Mouse (Mus musculus): Measurements from ENCODE around the gene Ermp1.
A peak's percentile ranks its signal among the peaks of the same experiment; 100 is the strongest.

Gene Ermp1

DNA sequence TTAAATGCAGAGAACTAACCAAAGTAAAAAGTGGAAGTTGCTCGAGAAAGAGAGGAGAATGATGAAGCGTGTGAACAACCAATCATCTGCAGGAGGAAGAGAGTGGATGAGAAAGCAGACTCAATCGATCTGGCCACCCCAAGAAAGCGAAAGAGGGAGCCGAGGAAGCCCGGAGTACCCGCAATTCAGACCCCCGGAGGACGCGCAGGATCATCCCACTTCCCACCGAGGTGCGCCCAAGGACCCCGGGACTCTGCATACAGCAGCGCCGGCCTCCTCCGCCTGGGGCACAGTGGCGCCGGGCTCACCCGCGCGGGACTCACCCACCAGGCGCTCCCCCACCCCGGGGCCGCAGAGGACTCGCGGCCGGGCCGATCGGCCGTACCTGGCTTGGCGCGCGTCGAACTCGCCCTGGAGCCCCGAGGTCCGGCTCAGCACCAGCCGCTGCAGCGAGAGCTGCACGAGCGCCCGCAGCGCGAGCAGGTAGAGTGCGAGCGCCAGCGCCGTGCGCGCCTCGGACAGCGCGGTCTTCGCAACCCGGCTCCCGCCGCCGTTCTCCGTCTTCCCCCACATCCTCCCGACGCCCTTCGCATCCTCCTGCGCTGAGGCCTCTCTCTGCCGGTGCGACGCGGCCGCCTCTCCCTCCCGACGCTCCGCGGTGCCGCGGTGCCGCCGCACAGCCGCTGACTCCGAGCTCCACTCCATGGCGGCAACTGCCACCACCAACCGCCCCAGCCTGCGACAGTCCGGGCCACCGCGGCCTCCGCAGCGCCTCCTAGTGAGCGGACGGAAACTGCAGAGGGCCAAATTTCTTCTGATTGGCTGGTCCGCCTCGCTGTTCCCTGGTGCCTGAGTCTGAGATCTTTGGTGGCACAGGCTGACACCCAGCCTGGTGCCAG lies at the start of gene Ermp1:
Ermp1 (minus strand) TSS at position 765 of the 899 bp plus-strand sequence.
- DNase-seq = peak; percentile 95

DNA sequence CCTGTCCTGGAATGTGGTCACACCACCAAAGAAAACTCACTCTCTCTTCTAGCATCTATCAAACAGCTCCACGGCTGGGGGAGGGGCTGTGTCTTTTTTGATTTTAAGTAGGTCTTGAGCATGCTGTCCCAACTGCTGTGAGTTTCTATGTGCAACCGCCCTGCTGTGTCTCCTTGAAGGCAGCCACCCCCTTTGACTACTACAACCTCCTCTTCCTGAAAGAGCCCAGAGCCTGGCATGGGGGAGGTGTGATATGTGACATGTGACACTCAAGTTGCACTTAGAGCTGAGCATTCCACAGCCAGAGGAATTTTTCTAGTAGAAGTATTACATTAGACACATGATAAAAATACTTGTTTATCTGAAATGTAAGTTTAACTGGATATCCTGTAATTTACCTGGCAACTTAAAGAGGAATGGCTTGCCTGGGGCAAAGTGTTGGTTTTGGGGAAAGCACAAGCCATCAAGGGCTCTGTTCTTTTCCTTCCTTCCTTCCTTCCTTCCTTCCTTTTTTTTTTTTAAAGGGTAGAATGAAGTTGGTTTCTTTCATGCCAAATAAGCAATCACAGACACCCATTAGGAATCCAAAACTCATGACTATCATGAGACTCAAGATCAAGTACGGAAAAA lies 49.1 kb upstream of the Ermp1 start, which contains the start of gene Mlana:
Mlana (plus strand) TSS at position 580 of the 630 bp plus-strand sequence.
- DNase-seq = no peak

DNA sequence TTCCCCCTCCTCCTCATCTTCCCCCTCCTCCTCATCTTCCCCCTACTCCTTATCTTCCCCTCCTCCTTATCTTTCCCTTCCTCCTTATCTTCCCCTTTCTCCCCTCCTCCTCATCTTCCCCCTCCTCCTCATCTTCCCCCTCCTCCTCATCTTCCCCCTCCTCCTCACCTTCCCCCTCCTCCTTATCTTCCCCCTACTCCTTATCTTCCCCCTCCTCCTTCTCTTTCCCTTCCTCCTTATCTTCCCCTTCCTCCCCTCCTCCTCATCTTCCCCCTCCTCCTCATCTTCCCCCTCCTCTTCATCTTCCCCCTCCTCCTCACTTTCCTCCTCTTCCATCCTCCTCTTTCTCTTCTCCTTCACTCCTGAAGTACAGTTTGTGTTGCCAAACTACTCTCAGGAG lies 48.6 kb upstream of the Ermp1 start:
- DNase-seq = no peak

DNA sequence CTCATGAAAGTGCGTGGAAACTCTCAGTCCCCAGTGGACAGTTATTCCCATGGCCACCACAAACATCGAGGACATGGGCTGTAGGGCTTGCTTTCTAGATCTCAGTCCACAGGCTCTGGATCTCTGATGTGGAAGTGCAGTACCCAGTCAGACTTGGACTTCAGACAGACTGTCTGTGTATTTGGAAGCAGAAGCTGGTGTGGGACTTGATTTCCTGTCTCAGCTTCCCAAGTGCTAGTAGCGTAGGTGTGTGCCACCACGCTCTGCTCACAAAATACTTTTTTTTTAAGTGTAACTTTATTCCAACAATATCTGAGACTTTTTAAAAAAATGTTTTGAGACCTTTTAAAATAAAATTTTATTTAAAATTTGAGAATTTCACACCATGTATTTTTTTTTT lies 48.1 kb upstream of the Ermp1 start:
- DNase-seq = no peak

DNA sequence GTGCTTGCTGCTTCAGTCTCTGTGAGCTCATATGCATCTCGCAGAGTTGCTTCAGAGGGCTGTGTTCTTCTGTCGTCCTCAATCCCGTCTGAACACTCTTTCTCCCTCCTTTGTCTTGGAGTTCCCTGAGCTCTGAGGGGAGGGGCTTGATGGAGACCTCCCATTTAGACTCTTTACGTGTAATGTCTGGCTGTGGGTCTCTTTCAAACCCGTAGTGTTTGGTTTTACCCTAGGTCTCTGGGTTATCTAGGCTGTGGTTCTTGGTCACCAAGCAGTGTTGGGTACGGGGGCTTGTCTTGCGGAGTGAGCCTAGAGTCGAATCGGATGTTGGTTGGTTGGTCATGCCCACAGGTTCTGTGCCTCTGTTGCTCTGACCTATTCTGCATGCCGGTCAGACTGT lies 46.9 kb upstream of the Ermp1 start:
- DNase-seq = no peak

DNA sequence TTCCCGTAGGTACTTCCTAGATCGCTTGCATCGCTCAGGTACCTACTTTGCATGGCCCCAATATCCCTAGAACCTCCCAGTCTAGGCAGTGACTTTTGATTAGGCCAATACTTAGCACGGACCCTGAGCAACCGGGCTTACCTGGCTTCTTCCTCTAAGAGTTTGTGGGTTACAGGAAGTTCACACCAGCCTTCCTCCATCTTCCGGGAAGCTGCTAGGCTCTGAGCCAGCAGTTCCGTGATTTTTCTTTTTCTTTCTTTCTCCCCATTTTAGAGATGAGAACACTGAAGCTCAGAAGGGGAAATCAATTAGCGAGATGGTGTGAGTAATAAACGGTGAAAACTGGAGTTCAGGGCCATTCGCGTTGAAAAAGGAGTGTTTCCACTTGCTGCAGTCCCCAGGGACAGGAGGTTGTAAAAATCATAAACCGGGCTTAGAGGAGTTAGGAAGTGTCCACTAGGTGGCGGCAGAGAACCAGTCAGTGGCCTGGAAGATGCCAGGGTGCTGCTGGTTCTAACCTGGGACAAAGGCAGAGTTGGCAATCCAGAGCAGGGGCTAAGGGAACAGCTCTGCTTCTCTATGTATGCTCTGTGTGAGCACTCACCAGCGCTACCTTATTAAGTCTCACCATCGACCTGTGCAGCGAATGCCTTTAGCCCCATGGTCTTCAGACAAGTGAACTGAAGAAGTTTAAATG lies 35.8 kb upstream of the Ermp1 start:
- peak; percentile 84 for DNase-seq

DNA sequence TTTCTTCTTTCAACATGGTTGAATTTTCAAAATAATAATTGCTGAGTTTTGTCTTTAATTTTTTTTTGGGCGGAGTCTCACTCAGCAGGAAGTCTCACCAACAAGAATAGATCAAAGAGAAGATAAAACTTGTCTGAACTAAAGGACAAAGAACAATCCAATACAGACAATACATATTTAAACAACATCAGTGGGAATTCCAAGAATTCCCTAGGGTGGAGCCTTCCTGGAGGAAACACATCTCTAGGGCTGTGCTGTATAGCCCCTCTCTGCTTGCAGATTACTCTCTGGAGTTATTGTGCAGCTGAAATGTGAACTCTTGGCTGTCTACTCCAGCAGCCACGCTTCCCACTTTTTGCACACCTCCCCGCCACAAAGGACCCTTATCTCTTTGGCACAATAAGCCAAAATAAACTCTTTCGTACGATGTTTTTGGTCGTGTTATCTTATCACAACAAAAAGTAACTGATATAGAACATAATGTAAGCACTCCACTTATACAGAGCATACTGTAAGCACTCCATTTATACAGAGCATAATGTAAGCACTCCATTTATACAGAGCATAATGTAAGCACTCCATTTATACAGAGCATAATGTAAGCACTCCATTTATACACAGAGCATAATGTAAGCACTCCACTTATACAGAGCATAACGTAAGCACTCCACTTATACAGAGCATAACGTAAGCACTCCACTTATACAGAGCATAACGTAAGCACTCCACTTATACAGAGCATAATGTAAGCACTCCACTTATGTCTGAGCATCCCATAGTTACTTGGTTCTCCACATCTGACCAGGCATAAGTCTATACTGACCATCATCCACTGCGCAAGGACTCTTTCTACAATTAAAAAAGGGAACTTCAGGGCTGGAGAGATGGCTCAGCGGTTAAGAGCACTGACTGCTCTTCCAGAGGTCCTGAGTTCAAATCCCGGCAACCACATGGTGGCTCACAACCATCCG lies 32.3 kb upstream of the Ermp1 start:
- no peak for DNase-seq

DNA sequence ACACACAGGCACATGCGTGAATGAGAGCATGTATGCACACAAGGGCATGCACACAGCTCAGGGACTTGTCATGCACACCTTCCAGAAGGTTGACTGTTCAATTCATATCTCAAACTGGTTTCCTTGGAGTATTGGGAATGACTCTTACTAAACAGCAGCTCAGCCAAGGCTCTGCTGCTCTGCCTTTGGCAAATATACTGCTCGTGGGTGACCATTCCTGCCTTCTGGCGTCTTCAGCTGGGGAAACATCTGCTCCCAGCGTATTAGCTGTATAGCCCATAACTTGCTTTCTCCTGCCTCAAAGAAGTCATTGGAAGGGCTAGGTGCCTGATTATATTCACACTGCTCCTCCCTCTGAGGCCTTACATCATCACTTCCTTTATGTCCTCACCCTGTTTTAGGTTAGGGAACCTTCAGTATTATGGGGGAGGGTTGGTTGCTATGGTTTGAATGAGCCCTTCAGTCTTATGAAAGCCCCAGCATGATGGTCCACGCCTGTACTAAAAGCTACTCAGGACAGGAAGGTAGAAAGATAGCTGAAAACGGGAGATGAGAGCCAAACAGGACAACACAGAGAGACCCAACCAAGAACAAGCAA lies 30.1 kb upstream of the Ermp1 start:
- no peak for DNase-seq

DNA sequence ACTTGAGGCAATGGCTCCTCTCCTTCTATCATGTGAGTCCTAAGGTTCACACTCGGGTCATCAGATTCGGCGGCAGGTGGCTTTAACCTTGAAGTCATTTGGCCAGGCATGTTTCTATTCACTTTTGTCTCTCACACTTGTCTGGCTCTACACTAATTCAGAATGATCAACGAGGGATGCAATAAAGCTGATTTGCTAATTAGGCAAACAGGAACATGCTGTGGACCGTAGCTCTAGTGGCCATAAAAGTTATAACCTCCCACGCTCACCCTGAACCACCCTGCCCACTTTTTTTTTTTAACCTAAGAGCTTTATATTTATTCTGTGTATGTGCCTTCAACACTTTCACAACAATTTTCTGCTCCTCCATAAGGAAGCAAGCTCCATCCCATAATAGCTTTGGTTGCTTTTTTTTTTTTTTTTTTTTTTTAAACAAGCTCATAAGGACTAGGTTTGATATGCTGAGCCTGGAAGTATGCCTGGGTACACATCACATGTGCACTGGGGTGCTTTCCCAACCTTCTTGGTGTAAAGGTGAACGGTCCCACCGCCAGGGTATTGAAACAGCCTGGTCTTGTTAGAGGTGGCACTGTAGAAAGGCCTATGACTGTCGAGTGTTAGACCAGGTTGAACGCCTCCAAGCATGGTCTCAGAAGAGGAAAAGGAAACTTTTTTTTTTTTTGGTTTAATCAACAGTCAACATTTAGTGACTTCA lies 28.4 kb upstream of the Ermp1 start:
- peak; percentile 15 for DNase-seq

DNA sequence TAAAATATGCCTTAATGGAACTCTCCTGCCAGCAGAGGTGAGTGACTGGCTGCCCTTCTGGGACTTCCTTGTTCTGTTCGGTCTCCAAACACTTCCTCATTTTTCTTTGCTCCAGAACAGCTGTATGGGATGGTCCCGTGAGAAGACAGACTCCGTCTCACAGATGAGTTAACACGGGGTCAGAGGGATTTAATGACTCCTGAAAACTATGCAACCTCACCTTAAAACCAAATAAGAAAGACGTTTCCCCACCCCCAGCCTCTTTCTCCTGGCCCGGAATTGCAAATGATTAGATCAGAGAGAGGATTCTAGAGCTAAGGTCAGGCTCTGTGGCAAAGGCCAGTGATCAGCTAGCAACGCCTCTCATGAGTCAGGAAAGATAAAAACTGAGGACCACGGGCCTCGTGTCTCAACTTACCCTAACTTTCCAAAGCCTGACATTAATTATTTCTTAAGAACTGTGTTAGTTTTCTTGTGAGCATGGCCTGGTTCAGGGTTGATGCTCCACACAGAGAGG lies 27.4 kb upstream of the Ermp1 start:
- no peak for DNase-seq

DNA sequence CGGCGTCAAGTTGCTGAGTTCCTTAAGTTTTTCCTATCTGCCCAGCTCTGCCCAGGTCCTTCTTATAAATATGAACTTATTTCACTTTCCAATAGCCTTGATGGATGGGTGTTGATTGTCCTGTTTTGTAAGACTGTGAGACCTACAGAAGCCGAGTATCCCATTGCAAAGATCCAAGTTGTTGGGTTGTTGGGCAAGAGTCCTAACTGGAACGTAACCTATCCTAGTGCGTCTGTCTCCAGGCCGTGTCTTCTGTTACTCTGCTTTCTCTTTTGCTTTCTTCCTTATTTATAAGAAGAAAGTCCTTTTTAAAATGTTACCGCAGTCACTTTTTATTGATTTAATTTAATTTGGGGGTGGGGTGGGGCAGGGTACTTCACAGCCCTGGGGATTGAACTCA lies 26.7 kb upstream of the Ermp1 start:
- no peak for DNase-seq

DNA sequence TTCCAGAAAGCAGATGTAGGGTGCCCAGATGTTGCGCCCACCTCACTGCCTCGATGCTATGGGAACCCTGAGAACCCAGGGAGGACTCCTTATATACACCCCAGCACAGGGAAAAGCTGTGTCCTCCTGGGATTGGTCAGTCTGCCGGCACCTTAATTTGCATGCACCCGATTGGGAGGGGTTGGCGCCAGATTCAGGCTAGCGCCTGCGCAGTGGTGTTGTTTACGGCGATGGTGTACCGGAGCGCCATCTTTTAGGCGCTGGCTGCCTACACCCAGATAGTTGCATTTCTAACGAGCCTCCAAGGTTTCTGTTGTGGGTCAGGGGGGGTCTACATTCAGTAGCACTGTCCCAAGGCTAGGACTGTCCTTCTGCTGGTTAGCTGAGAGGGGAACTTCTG lies 24.4 kb upstream of the Ermp1 start:
- DNase-seq = no peak

DNA sequence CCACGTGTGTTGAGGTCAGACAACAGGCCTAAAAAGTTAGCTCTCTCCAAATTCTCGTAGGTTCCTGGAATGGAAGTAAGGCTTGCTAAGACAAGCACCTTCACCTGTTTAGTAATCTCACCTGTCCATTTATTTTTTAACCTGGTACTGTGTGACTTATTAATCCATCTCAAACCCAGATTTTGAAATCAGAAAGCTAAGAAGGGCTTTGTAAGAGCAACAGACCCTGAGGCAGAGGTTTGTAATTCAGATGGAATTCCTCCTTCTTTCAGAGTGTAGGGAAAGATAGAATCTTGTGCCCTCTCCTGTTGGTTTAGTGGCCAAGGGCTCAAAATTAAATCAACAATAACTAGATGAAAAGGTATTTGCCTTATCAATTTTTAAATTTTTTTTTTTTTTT lies 22.9 kb upstream of the Ermp1 start:
- no peak for DNase-seq

DNA sequence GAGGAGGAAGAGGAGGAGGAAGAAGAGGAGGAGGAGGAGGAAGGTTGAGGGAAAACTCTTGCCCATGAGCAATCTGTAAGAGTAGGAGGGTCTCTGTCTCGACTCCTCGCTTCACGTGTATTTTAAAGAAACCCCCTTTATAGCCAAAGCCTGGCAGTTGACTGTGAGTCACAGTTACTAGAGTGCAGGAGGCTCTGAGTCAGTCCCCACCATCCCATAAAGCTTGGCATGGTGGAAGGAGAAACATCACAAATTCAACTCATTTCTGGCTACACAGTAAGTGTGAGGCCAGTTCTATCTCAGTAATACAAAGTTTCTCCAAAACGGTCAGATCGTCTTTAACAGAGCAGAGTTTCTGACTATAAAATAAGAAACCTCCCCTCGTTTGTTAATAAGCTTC lies 22.0 kb upstream of the Ermp1 start:
- no peak for DNase-seq

DNA sequence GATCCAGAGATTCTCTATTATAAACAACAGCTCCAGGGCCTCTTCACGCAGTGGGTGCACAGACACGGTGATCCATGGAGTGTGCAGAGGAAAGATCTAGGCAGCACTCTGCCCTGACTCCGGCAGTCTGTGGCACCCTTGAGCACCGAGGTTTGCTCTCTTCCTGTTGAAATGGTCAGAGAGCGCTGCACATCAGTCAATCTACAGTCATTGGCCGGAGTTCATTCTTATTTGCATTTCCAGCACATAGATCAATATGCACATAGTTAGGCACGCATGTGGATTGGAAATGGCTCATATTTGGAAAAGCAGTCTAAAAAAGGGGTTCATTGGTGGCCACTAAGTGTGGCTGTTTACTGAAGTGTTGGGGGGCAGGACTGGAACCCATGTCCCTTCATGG lies 19.9 kb upstream of the Ermp1 start:
- DNase-seq = no peak

DNA sequence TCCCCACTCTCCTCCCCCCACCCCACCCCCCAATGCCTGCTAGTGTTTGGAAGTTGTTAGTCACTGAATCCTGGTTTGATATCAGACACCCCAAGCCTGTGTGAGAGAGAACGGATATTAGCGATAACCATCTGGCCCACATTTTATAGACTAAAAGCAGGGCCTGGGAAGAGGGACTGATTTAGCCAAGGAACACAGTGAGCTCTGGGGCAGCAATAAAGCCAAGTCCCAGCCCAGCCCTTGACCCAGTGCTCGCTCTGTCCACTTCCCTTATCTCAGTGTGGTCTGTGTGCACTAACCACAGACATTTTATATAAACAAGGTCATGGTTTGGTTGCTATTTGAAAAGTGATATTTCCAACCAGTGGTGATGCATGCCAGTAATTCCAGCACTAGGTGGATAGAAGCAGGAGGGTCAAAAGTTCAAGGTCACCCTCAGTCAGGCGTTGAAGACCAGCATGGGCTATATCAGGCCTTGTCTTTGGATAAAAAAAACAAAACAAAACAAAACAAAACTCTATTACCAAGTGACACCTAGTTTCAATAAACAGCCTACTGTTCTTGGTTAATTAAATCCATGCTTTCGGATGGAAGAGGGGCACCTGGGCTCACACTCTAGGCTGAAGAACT lies 18.9 kb upstream of the Ermp1 start:
- no peak for DNase-seq

DNA sequence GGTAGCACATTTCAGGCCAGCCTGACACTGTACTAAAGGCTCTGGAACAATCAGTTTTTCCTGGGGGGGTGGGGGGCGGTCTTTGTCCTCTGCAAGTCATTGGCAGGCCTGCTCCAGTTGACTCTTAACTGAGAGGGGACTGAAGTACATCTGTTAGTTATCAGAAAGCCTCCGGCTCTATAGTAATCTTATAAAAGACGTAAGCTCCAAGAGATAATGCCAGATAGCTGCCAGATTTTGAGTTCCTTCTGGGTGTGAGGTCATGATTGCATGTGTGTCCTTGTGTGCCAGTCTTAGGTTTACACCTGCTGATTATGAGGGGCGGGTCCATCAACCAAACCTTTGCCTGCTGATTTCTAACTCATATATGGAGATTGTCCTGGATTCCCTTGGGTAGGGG lies 17.9 kb upstream of the Ermp1 start:
- no peak for DNase-seq

DNA sequence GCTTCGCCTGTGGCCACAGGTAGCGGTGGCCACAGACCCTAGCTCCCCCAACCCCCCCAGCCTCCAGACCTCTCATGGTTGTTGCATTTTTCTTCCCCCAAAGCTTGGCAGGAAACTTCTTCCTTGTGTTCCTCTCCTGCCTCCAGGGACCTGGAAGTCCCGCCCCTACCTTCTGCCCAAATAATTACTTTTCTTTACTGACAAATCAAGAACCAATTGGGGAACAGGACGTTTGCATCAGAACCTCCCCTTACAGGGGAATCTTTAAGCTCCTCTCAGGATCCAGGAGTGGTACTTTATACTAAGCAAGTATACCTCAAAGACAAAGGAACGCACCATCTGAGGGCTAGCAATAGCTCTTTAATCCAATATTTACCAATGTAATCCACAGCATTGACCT lies 16.7 kb upstream of the Ermp1 start:
- no peak for DNase-seq

DNA sequence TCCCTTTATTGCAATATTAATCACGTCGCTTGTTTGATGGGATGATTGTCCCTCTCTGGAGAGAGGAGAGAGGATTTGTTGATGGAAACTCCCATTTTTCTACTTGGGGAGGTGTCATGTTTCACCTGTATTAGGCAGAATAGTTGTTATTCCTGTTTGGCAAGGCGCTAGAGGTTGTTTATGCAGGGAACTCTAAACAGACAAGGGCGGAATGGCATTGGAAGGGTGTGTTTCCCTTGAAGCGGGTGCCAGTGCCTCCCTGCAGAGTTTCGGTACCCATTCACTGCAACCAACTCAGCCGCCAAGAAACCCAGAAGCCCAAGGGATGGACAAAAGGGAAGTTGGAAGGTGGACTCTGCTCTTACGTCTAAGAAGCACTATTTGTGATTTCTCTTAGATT lies 15.6 kb upstream of the Ermp1 start:
- DNase-seq = no peak

DNA sequence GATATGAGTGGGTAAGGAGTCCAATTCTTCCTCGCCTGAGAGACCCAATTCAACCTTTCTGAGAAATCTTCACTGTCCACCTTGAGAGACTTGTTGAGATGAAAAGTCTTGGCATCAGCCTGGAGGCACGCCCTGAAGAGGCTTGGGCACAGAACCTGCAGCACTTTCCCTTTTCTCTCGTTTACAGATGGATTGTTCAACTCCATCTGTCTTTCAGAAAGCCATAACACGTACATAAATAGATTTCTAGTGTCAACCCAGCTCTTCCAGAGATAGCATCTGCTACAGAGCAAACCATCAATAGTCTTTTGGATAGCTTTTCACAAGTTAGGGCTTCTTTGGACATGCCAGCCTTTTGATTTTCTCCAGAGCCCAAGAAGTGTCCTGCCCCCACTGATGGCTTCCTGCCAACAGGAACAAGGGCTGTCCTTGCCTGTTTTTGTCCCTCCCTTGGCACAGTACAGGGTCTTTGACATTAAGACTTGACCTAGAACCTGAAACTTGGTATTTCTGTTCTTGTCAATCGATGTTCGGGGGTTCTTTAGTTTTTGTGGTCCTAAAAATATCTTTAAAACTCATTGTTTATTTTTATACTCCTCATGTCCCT lies 13.9 kb upstream of the Ermp1 start:
- DNase-seq = no peak

All from retina, postnatal 1 day (tissue).